Mouse (Mus musculus) heart, embryonic 14.5 days (tissue): ENCODE data around the gene Gramd1c. TPM values are rescaled to one million over a fixed set of nuclear protein-coding genes. Genes with fewer than 3 reads are reported as not detected.

Experiments
- ATAC-seq: fragments of 200-750 bp; cut with Nextera tagmentation; 2 replicates; pipeline ENCODE4 v1.8.0; 2017; ENCODE audit warnings: low read depth, moderate TSS enrichment; ENCODE audit not compliant: insufficient number of reproducible peaks, insufficient read depth, low FRiP score
- H3K27ac ChIP-seq, 2 experiments: fragments of 200-500 bp in 1 of 2; fragments of 300-500 bp in 1 of 2; sonication (generic) in 1 of 2; replicated peaks in 1 of 2; 2 replicates each; pipeline ENCODE4 v1.5.1; 2012 to 2014; ENCODE audit warnings: low read depth in 2 of 2, low read length in 2 of 2, control low read depth in 1 of 2, mild to moderate bottlenecking in 1 of 2, mixed read lengths in 1 of 2; ENCODE audit not compliant: control insufficient read depth in 1 of 2, insufficient read depth in 1 of 2
- H3K27me3 ChIP-seq: fragments of 300-500 bp; sonication (generic); 2 replicates; pipeline ENCODE4 v1.6.1; 2014; ENCODE audit warnings: mild to moderate bottlenecking, low read length, control low read depth; ENCODE audit not compliant: control insufficient read depth, insufficient read depth
- H3K36me3 ChIP-seq: fragments of 300-500 bp; sonication (generic); 2 replicates; pipeline ENCODE4 v1.6.1; 2014; ENCODE audit warnings: mild to moderate bottlenecking, control low read depth, low read length, mixed read lengths; ENCODE audit not compliant: control insufficient read depth, insufficient read depth
- H3K4me1 ChIP-seq, 2 experiments: fragments of 200-500 bp in 1 of 2; fragments of 300-500 bp in 1 of 2; sonication (generic) in 1 of 2; 2 replicates each; pipeline ENCODE4 v1.6.1; 2012 to 2014; ENCODE audit warnings: low read length in 2 of 2, control low read depth in 1 of 2, mixed read lengths in 1 of 2; ENCODE audit not compliant: control insufficient read depth in 2 of 2, insufficient read depth in 2 of 2
- H3K4me2 ChIP-seq: fragments of 300-500 bp; sonication (generic); 2 replicates; pipeline ENCODE4 v1.6.1; 2014; ENCODE audit warnings: mild to moderate bottlenecking, low read length
- H3K4me3 ChIP-seq, 2 experiments: fragments of 200-500 bp in 1 of 2; fragments of 300-500 bp in 1 of 2; sonication (generic) in 1 of 2; 2 replicates each; pipeline ENCODE4 v1.5.1; 2012 to 2014; ENCODE audit warnings: low read length in 2 of 2, mild to moderate bottlenecking in 2 of 2, control low read depth in 1 of 2, low read depth in 1 of 2, moderate library complexity in 1 of 2; ENCODE audit not compliant: control insufficient read depth in 1 of 2, insufficient read depth in 1 of 2
- H3K9ac ChIP-seq: fragments of 300-500 bp; sonication (generic); 2 replicates; pipeline ENCODE4 v1.6.1; 2014; ENCODE audit warnings: mild to moderate bottlenecking, low read length
- H3K9me3 ChIP-seq: fragments of 300-500 bp; sonication (generic); 2 replicates; pipeline ENCODE4 v1.6.1; 2016; ENCODE audit warnings: low read length, control low read depth; ENCODE audit not compliant: control insufficient read depth
- WGBS: fragments of 180-500 bp; shearing (Covaris S2); extraction: QIAGEN DNeasy Blood & Tissue Kit; methylation state at CpG from one replicate; pipeline ENCODE4 v1.1.7; 2014; 5-methylcytosine and 5-hydroxymethylcytosine counted together
- polyA plus RNA-seq: library from polyadenylated mRNA; unstranded; fragments of >200 nt; fragmentation: Nextera tagmentation; extraction: Ambion mirVana; gene quantifications from 2 replicates; pipeline ENCODE4 v1.2.1, GENCODE M21; 2014

The Gramd1c gene
- polyA plus RNA-seq, 1 experiment from 2014 or later: 6.8 TPM

- Histone ChIP-seq H3K9ac (no peak overlapping the region), H3K36me3 (peaks cover 75% of the 10 kb centered on the region)
Measured at GRCm38 (mm10) chr16:44087650-44088049, 24.5 kb upstream of the Gramd1c start.

GRCm38 (mm10) chr16:44061341-44061740, 1.8 kb downstream of the Gramd1c start:
- Histone ChIP-seq H3K36me3 (no peaks in the 10 kb centered on the region), H3K4me3 (no peak overlapping the region), H3K9ac (no peak overlapping the region), H3K9me3 (no peaks in the 10 kb centered on the region), H3K27ac (no peak overlapping the region), H3K4me1 (no peaks in the 10 kb centered on the region), H3K4me2 (no peak overlapping the region), H3K27me3 (no peaks in the 10 kb centered on the region)
- no peak; the same call in 1 of the 2 replicates for ATAC-seq
- WGBS: 74% methylated on average over 15 of the region's 15 CpGs

More at GRCm38 (mm10) chr16:44087650-44088049, 24.5 kb upstream of the Gramd1c start:
- ATAC-seq: no peak
- no peaks in the 10 kb centered on the region for H3K9me3 ChIP-seq
- WGBS: 63% methylated on average over 2 of the region's 2 CpGs
- no peaks in the 10 kb centered on the region for H3K4me1 ChIP-seq
- H3K27me3 ChIP-seq: no peaks in the 10 kb centered on the region
- no peak overlapping the region for H3K4me2 ChIP-seq
- no peak overlapping the region for H3K27ac ChIP-seq
- no peak overlapping the region for H3K4me3 ChIP-seq

- no peaks in the 10 kb centered on the region for H3K4me1 ChIP-seq
- 90% methylated on average over 18 of the region's 18 CpGs for WGBS
- H3K27ac ChIP-seq: no peak overlapping the region
- no peaks in the 10 kb centered on the region for H3K36me3 ChIP-seq
- no peak overlapping the region for H3K4me2 ChIP-seq
- H3K27me3 ChIP-seq: no peaks in the 10 kb centered on the region
- no peaks in the 10 kb centered on the region for H3K9me3 ChIP-seq
- H3K9ac ChIP-seq: no peak overlapping the region
- H3K4me3 ChIP-seq: no peak overlapping the region
- ATAC-seq: no peak
Measured at GRCm38 (mm10) chr16:44060604-44061286, 2.4 kb downstream of the Gramd1c start.

GRCm38 (mm10) chr16:44058745-44059144, 4.4 kb downstream of the Gramd1c start:
- no peak for ATAC-seq
- H3K36me3 ChIP-seq: no peaks in the 10 kb centered on the region
- no peaks in the 10 kb centered on the region for H3K9me3 ChIP-seq
- H3K4me2 ChIP-seq: no peak overlapping the region
- no peaks in the 10 kb centered on the region for H3K4me1 ChIP-seq
- H3K27ac ChIP-seq: no peak overlapping the region
- no peaks in the 10 kb centered on the region for H3K27me3 ChIP-seq
- no peak overlapping the region for H3K9ac ChIP-seq
- H3K4me3 ChIP-seq: no peak overlapping the region
- 18% methylated on average over 10 of the region's 10 CpGs for WGBS

GRCm38 (mm10) chr16:44055766-44056165, 7.4 kb downstream of the Gramd1c start:
- Histone ChIP-seq H3K36me3 (no peaks in the 10 kb centered on the region), H3K4me1 (no peaks in the 10 kb centered on the region), H3K4me2 (no peak overlapping the region), H3K27ac (no peak overlapping the region), H3K9me3 (no peaks in the 10 kb centered on the region), H3K9ac (no peak overlapping the region), H3K4me3 (no peak overlapping the region), H3K27me3 (no peaks in the 10 kb centered on the region)
- ATAC-seq: no peak
- WGBS: 61% methylated on average over 8 of the region's 8 CpGs

GRCm38 (mm10) chr16:44053265-44053664, 9.9 kb downstream of the Gramd1c start:
- Histone ChIP-seq H3K36me3 (no peaks in the 10 kb centered on the region), H3K4me1 (no peaks in the 10 kb centered on the region), H3K4me3 (no peak overlapping the region), H3K9me3 (no peaks in the 10 kb centered on the region), H3K27me3 (no peaks in the 10 kb centered on the region), H3K27ac (no peak overlapping the region), H3K4me2 (no peak overlapping the region), H3K9ac (no peak overlapping the region)
- 77% methylated on average over 6 of the region's 6 CpGs for WGBS
- ATAC-seq: no peak

GRCm38 (mm10) chr16:44052390-44052789, 10.8 kb downstream of the Gramd1c start:
- Histone ChIP-seq H3K9ac (no peak overlapping the region), H3K27ac (no peak overlapping the region), H3K4me1 (no peaks in the 10 kb centered on the region), H3K27me3 (no peaks in the 10 kb centered on the region), H3K4me3 (no peak overlapping the region), H3K9me3 (peaks cover under 1% of the 10 kb centered on the region; the same call in 1 of the 2 replicates), H3K36me3 (no peaks in the 10 kb centered on the region), H3K4me2 (no peak overlapping the region)
- WGBS: 77% methylated on average over 6 of the region's 6 CpGs
- ATAC-seq: no peak

GRCm38 (mm10) chr16:44050139-44050538, 13.0 kb downstream of the Gramd1c start:
- no peaks in the 10 kb centered on the region for H3K27me3 ChIP-seq
- H3K4me1 ChIP-seq: no peaks in the 10 kb centered on the region
- H3K27ac ChIP-seq: no peak overlapping the region
- WGBS: 90% methylated on average over 5 of the region's 5 CpGs
- H3K4me3 ChIP-seq: no peak overlapping the region
- no peaks in the 10 kb centered on the region for H3K36me3 ChIP-seq
- H3K4me2 ChIP-seq: no peak overlapping the region
- H3K9ac ChIP-seq: no peak overlapping the region
- peaks cover 3% of the 10 kb centered on the region; the same call in 1 of the 2 replicates for H3K9me3 ChIP-seq
- ATAC-seq: no peak
